Mouse (Mus musculus): Measurements from ENCODE around the gene Ptprg. TPM values are rescaled to one million over a fixed set of nuclear protein-coding genes. Genes with fewer than 3 reads are reported as not detected.

Gene Ptprg
- total RNA-seq, 1 experiment from 2014 or later = not detected

GRCm38 (mm10) chr14:11835706-11836445 is 282.5 kb downstream of the Ptprg start:
- no peak for ATAC-seq (replicated peaks; ENCODE audit: insufficient number of reproducible peaks, low FRiP score, low TSS enrichment, poor library complexity, severe bottlenecking)

DNA sequence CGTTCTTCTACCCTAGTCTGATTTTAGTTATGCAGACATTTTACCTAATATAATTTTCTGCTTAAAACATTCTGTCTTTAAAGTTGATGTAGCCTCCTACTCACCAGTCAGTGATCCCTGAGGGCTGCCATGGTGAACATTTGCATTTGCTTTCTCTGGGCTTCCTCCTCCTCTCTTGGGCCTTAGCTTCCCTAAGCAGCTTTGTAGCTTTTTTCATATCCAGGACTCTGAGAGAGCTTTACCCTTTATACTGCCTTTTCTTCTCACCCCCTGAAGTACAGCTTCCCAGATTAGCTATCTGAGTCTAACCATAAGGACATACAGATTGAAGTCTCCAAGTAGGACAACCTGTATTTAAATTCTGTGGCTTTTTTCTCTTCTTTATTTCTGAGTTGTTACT is 284.4 kb downstream of the Ptprg start:
- ATAC-seq (replicated peaks; ENCODE audit: insufficient number of reproducible peaks, low FRiP score, low TSS enrichment, poor library complexity, severe bottlenecking) = no peak

DNA sequence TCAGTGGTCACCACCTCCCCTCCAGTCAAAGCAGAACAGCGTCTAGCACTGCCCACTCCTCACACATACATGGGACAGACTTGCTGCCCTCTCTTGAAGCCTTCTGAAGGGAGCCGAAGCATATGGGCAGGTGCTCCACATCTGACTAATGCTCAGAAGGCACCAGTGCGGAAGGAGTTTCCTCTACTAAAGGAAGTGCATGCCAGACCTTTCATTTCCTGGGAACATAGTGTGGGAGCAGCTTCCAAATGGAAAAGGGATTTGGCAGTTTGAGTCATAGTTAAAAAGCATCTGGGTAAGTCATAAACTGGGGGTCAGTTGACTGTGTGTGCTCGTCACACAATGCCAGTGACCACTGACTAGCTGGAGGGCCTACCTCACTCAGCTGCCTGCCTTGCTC is 288.3 kb downstream of the Ptprg start:
- no peak for ATAC-seq (replicated peaks; ENCODE audit: insufficient number of reproducible peaks, low FRiP score, low TSS enrichment, poor library complexity, severe bottlenecking)

DNA sequence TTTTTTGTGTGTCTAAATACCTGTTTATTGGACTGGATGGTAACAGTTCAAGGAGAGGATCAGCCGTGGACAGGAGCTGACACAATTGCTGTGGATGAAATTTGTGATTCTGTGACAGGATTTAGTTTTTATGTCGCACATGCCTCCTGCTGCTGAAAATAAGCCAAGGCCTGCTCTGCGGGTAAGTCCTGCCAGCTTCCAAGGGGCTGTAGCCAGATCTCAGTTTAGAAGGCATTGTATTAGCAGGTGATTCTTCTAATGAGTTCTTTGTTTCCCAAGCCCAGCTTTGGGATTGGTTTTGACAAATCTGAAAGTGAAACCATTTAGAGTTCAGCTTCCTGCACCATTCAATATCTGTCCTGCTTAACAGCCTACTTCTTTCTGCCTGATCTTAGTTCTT is 299.6 kb downstream of the Ptprg start:
- ATAC-seq (replicated peaks; ENCODE audit: insufficient number of reproducible peaks, low FRiP score, low TSS enrichment, poor library complexity, severe bottlenecking) = no peak

DNA sequence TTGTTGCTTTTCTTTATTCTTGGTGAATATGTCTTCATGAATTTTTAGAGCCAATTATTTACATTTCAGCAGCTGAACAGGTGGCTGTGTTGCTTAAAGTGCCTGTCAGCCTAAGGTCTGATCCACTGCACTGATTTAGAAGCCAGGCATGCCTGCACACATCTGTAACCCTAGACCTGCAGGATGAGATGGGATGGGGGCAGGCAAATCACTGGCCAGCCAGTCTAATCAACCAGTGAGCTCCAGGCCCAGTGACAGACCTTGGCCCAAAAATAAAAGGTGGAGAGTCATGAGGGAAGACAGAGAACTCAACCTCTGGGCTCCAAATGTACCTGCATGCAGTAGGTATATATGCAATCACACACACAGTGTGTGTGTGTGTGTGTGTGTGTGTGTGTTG is 302.2 kb downstream of the Ptprg start:
- no peak for ATAC-seq (replicated peaks; ENCODE audit: insufficient number of reproducible peaks, low FRiP score, low TSS enrichment, poor library complexity, severe bottlenecking)

GRCm38 (mm10) chr14:11857928-11858481 is 304.7 kb downstream of the Ptprg start:
- ATAC-seq (replicated peaks; ENCODE audit: insufficient number of reproducible peaks, low FRiP score, low TSS enrichment, poor library complexity, severe bottlenecking) = no peak

GRCm38 (mm10) chr14:11863286-11863685 is 310.0 kb downstream of the Ptprg start:
- no peak for ATAC-seq (replicated peaks; ENCODE audit: insufficient number of reproducible peaks, low FRiP score, low TSS enrichment, poor library complexity, severe bottlenecking)

- ATAC-seq (replicated peaks; ENCODE audit: insufficient number of reproducible peaks, low FRiP score, low TSS enrichment, poor library complexity, severe bottlenecking) = no peak
Measured at GRCm38 (mm10) chr14:11864840-11865239, 311.5 kb downstream of the Ptprg start.

DNA sequence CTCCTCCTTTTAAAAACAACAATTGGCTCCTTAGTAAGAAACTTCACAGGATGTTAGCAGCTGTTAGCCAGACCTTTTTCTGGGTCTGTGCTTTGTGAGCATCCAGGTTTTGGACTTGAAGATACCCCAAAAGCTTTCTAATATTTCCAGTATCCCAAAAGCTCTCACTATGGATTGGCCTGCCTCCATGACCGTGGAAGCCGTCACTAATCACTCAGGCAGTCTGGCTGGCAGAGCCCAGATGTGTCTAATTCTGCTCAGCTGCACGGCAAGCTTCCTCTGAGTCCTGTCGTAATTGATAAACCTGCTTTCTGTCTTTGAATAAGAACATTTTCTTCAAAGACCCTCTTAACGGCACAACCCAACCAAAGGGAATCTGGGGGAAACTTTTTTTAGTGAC is 312.0 kb downstream of the Ptprg start:
- ATAC-seq (replicated peaks; ENCODE audit: insufficient number of reproducible peaks, low FRiP score, low TSS enrichment, poor library complexity, severe bottlenecking) = no peak

DNA sequence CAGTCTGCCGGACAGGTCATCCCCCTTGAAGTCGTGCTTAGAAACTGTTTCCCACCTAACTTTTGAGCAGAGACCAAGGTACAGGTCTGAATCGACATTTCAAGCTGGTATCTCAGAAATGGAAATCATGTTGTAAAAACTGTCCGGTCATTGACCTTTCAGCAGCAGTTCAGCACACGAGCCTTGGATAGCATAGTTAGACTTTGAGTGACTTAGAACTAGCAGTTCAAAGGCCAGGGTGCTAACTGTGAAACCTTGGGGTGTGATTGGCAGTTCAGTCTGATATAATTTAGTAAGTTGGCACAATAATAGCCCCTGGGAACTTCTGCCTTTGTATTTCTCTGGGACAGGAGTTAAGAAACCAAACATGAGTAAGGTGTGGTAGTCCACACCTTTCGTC is 312.5 kb downstream of the Ptprg start:
- ATAC-seq (replicated peaks; ENCODE audit: insufficient number of reproducible peaks, low FRiP score, low TSS enrichment, poor library complexity, severe bottlenecking) = no peak

DNA sequence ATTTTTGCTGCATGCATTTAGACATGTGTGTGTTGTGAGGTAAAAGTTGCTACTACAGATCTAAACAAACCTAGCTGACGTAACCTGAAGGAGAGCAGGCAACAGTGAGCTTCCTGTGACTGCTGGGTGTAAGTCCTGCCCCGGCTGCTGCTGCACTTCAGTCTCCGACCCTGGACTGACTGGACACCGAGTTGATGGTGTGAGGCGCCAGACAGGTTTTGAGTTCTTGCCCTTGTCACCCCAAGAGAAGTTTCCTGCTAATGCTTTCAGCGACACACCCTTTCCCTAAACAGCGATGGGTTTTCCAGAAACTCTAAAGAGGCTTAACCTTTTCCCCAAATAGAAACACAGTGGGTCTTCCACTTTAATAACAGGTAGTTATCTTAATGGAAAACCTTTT is 313.1 kb downstream of the Ptprg start:
- ATAC-seq (replicated peaks; ENCODE audit: insufficient number of reproducible peaks, low FRiP score, low TSS enrichment, poor library complexity, severe bottlenecking) = no peak

GRCm38 (mm10) chr14:11868636-11869035 is 315.3 kb downstream of the Ptprg start:
- no peak for ATAC-seq (replicated peaks; ENCODE audit: insufficient number of reproducible peaks, low FRiP score, low TSS enrichment, poor library complexity, severe bottlenecking)

GRCm38 (mm10) chr14:11871752-11872344 is 318.5 kb downstream of the Ptprg start:
- no peak for ATAC-seq (replicated peaks; ENCODE audit: insufficient number of reproducible peaks, low FRiP score, low TSS enrichment, poor library complexity, severe bottlenecking)

DNA sequence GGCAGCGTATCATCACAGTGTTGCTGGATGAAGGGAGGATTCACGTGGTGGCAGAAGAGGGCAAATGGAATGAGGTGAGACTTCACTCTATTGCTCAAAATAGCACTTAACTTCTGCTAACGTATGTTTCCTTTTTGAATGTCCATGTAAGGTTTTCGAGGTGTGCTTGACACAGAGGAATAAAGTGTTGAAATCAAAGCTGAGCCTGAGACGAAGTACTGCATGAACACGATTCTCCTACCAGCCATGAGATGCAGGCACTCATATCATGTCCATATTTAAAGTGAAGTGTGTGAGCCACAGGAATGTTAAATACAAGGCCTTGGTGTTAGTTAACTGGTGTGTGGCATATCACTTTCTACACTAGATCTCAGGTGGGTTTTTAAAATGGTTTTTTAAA is 320.9 kb downstream of the Ptprg start:
- no peak for ATAC-seq (replicated peaks; ENCODE audit: insufficient number of reproducible peaks, low FRiP score, low TSS enrichment, poor library complexity, severe bottlenecking)

DNA sequence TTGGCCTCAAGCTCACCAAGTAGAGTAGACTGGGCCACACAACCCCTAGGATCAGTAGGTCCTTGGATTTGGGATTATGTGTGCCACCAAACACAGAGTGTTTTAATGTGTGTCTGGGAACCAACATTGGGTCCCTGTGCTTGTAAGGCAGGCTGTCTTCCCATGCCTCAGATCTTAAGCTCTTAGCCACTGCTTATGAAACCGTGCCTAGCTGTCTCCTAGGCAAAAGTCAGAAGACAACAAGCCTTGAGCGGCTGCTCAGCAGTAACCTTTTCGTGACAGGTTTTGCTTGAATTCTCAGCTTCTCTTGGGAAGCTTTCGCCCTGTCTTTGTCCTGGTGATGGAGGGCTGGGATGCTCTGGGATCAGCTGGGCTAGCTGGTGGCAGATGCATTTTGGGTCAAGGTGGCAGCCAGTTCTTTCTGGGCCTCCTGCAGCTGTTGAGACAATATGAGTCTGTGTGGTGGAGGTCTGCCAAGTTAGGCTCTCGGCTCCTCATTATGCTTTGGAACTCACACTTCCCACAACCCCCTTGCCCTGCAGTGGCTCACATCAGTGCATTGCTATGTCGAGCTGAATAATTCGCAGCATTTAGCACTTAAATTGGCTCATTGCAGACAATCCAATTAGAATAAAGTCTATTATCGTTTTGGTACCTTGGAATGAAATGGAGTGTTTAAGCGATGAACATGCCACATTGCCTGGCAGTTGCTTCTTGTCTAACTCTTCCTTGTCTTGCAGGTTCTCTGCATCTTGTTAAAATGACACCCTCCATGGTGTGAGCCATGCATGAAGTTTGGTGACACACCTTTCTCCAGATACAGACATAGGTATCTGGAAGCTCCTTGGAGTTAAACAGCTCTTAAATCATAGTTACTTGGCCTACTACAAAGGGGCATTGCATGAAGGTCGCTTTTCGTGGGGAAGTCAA is 321.9 kb downstream of the Ptprg start:
- ATAC-seq (replicated peaks; ENCODE audit: insufficient number of reproducible peaks, low FRiP score, low TSS enrichment, poor library complexity, severe bottlenecking) = no peak

- ATAC-seq (replicated peaks; ENCODE audit: insufficient number of reproducible peaks, low FRiP score, low TSS enrichment, poor library complexity, severe bottlenecking) = no peak
Measured at GRCm38 (mm10) chr14:11881082-11881481, 327.8 kb downstream of the Ptprg start.

GRCm38 (mm10) chr14:11883142-11883921 is 330.0 kb downstream of the Ptprg start:
- ATAC-seq (replicated peaks; ENCODE audit: insufficient number of reproducible peaks, low FRiP score, low TSS enrichment, poor library complexity, severe bottlenecking) = no peak

DNA sequence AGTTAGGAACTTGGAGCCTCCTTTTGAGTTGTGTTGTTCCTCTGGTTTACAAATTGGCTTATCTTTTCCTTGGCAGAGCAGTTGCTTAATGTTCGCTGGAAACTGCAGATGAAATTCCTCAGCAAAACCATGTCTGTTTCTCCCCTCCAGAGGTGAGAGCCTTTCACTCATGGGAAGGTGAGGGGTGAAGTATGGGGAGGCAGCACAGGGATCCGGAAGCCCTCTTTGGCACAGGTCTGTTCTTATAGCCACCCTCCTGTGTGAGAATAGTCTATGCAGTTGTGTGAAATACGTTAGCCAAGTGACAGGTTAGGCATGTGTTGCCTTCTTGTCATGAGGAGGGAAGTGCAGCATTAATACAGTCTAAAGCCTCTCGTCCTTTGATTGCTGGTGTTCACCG is 330.7 kb downstream of the Ptprg start:
- no peak for ATAC-seq (replicated peaks; ENCODE audit: insufficient number of reproducible peaks, low FRiP score, low TSS enrichment, poor library complexity, severe bottlenecking)

- no peak for ATAC-seq (replicated peaks; ENCODE audit: insufficient number of reproducible peaks, low FRiP score, low TSS enrichment, poor library complexity, severe bottlenecking)
Measured at GRCm38 (mm10) chr14:11886417-11886816, 333.1 kb downstream of the Ptprg start.
